Mouse (Mus musculus) heart, adult 9 months (tissue): ENCODE data around the gene Nrxn2.
A peak's percentile ranks its signal among the peaks of the same experiment; 100 is the strongest.

Experiments used
- DNase-seq, 2 experiments: peaks; one replicate each; pipeline ENCODE4 v3.0.0; 2022; ENCODE audit warnings: low spot score in 2 of 2

The Nrxn2 gene

GRCm38 (mm10) chr19:6542367-6543034 lies 124.0 kb downstream of the Nrxn2 start, which contains the start of gene Slc22a12:
Slc22a12 (minus strand) TSS chr19:6543032.
- no peak for DNase-seq

- no peak for DNase-seq
Measured at GRCm38 (mm10) chr19:6543035-6543383, 124.5 kb downstream of the Nrxn2 start.

- DNase-seq: no peak
Measured at GRCm38 (mm10) chr19:6543518-6543917, 125.0 kb downstream of the Nrxn2 start.

- DNase-seq: no peak
Measured at GRCm38 (mm10) chr19:6544712-6545111, 126.2 kb downstream of the Nrxn2 start.

GRCm38 (mm10) chr19:6545481-6545880 lies 127.0 kb downstream of the Nrxn2 start:
- no peak for DNase-seq

GRCm38 (mm10) chr19:6546096-6546495 lies 127.6 kb downstream of the Nrxn2 start:
- peak; percentile 46 to 65 for DNase-seq

GRCm38 (mm10) chr19:6547801-6548200 lies 129.3 kb downstream of the Nrxn2 start:
- no peak for DNase-seq

GRCm38 (mm10) chr19:6548431-6549410 lies 130.2 kb downstream of the Nrxn2 start:
- no peak for DNase-seq

- DNase-seq: no peak
Measured at GRCm38 (mm10) chr19:6549566-6549965, 131.0 kb downstream of the Nrxn2 start.

- no peak for DNase-seq
Measured at GRCm38 (mm10) chr19:6551215-6551614, 132.7 kb downstream of the Nrxn2 start.

GRCm38 (mm10) chr19:6552302-6553028 lies 133.9 kb downstream of the Nrxn2 start:
- no peak for DNase-seq

GRCm38 (mm10) chr19:6553174-6553573 lies 134.6 kb downstream of the Nrxn2 start:
- DNase-seq: no peak

GRCm38 (mm10) chr19:6553819-6554582 lies 135.5 kb downstream of the Nrxn2 start:
- DNase-seq: peak; percentile 76 to 86

GRCm38 (mm10) chr19:6559576-6559975 lies 141.0 kb downstream of the Nrxn2 start:
- DNase-seq: no peak

- DNase-seq: no peak
Measured at GRCm38 (mm10) chr19:6560246-6560815, 141.8 kb downstream of the Nrxn2 start.

- no peak for DNase-seq
Measured at GRCm38 (mm10) chr19:6565136-6565535, 146.6 kb downstream of the Nrxn2 start.

GRCm38 (mm10) chr19:6566450-6566849 lies 147.9 kb downstream of the Nrxn2 start:
- no peak for DNase-seq

GRCm38 (mm10) chr19:6569021-6569420 lies 150.5 kb downstream of the Nrxn2 start:
- DNase-seq: no peak

GRCm38 (mm10) chr19:6569561-6569960 lies 151.0 kb downstream of the Nrxn2 start:
- no peak for DNase-seq

- DNase-seq: no peak
Measured at GRCm38 (mm10) chr19:6571476-6571875, 152.9 kb downstream of the Nrxn2 start.

GRCm38 (mm10) chr19:6572001-6572400 lies 153.5 kb downstream of the Nrxn2 start:
- no peak for DNase-seq
